Mouse (Mus musculus): ENCODE measurements around the gene Pi16. TPM values are rescaled to one million over a fixed set of nuclear protein-coding genes. Genes with fewer than 3 reads are reported as not detected.

Pi16 gene
- total and polyA plus RNA-seq, 2 experiments = 0.10 to 0.28 TPM

- WGBS = 96% methylated on average over 7 of the region's 7 CpGs
- H3K27me3 ChIP-seq (ENCODE audit: control insufficient read depth, insufficient read depth, low read length) = no peaks in the 10 kb centered on the region
- TF ChIP-seq POLR2A (IDR thresholded peaks at IDR 0.05; ENCODE audit: extremely low read depth, insufficient read depth, low read length) (no peak), CTCF (IDR thresholded peaks at IDR 0.05; ENCODE audit: low read depth, low read length) (no peak)
- no peaks in the 10 kb centered on the region for H3K79me2 ChIP-seq (ENCODE audit: control insufficient read depth, insufficient read depth, low read length)
- H3K36me3 ChIP-seq (ENCODE audit: control insufficient read depth, insufficient read depth, low read length) = peaks cover 24% of the 10 kb centered on the region; the same call in 1 of the 2 replicates
- no peak overlapping the region for H3K4me3 ChIP-seq (ENCODE audit: insufficient read depth, low read depth, low read length)
- H3K4me1 ChIP-seq (ENCODE audit: control insufficient read depth, insufficient read depth, low read length) = no peaks in the 10 kb centered on the region
- H3K27ac ChIP-seq (replicated peaks; ENCODE audit: insufficient read depth, low read depth, low read length) = no peak overlapping the region
- no peak for DNase-seq (ENCODE audit: extremely low read depth, low read depth, low spot score)
- no peak overlapping the region for H3K9ac ChIP-seq (ENCODE audit: low read depth, low read length)
These were observed 16.6 kb upstream of the Pi16 start for GRCm38 (mm10) chr17:29300926-29301325.

- H3K79me2 ChIP-seq (ENCODE audit: control insufficient read depth, insufficient read depth, low read length) = no peaks in the 10 kb centered on the region
- WGBS = 99% methylated on average over 6 of the region's 6 CpGs
- no peak overlapping the region for H3K4me3 ChIP-seq (ENCODE audit: insufficient read depth, low read depth, low read length)
- H3K36me3 ChIP-seq (ENCODE audit: control insufficient read depth, insufficient read depth, low read length) = peaks cover 22% of the 10 kb centered on the region; the same call in 1 of the 2 replicates
- no peak for DNase-seq (ENCODE audit: extremely low read depth, low read depth, low spot score)
- H3K9ac ChIP-seq (ENCODE audit: low read depth, low read length) = no peak overlapping the region
- no peak for TF ChIP-seq POLR2A (IDR thresholded peaks at IDR 0.05; ENCODE audit: extremely low read depth, insufficient read depth, low read length)
- no peak for TF ChIP-seq CTCF (IDR thresholded peaks at IDR 0.05; ENCODE audit: low read depth, low read length)
- no peaks in the 10 kb centered on the region for H3K27me3 ChIP-seq (ENCODE audit: control insufficient read depth, insufficient read depth, low read length)
- H3K27ac ChIP-seq (replicated peaks; ENCODE audit: insufficient read depth, low read depth, low read length) = no peak overlapping the region
- no peaks in the 10 kb centered on the region for H3K4me1 ChIP-seq (ENCODE audit: control insufficient read depth, insufficient read depth, low read length)
These were observed 16.1 kb upstream of the Pi16 start for GRCm38 (mm10) chr17:29301421-29301820.

GRCm38 (mm10) chr17:29302149-29302548 is 15.3 kb upstream of the Pi16 start:
- Histone ChIP-seq H3K4me3 (ENCODE audit: insufficient read depth, low read depth, low read length) (no peak overlapping the region), H3K27ac (replicated peaks; ENCODE audit: insufficient read depth, low read depth, low read length) (no peak overlapping the region), H3K4me1 (ENCODE audit: control insufficient read depth, insufficient read depth, low read length) (no peaks in the 10 kb centered on the region), H3K27me3 (ENCODE audit: control insufficient read depth, insufficient read depth, low read length) (no peaks in the 10 kb centered on the region), H3K36me3 (ENCODE audit: control insufficient read depth, insufficient read depth, low read length) (peaks cover 22% of the 10 kb centered on the region; the same call in 1 of the 2 replicates), H3K9ac (ENCODE audit: low read depth, low read length) (no peak overlapping the region), H3K79me2 (ENCODE audit: control insufficient read depth, insufficient read depth, low read length) (no peaks in the 10 kb centered on the region)
- WGBS = 92% methylated on average over 5 of the region's 5 CpGs
- no peak for DNase-seq (ENCODE audit: extremely low read depth, low read depth, low spot score)
- TF ChIP-seq CTCF (IDR thresholded peaks at IDR 0.05; ENCODE audit: low read depth, low read length) (no peak), POLR2A (IDR thresholded peaks at IDR 0.05; ENCODE audit: extremely low read depth, insufficient read depth, low read length) (no peak)

- no peak overlapping the region for H3K4me3 ChIP-seq (ENCODE audit: insufficient read depth, low read depth, low read length)
- TF ChIP-seq POLR2A (IDR thresholded peaks at IDR 0.05; ENCODE audit: extremely low read depth, insufficient read depth, low read length) (no peak), CTCF (IDR thresholded peaks at IDR 0.05; ENCODE audit: low read depth, low read length) (no peak)
- no peak for DNase-seq (ENCODE audit: extremely low read depth, low read depth, low spot score)
- no peaks in the 10 kb centered on the region for H3K79me2 ChIP-seq (ENCODE audit: control insufficient read depth, insufficient read depth, low read length)
- H3K27me3 ChIP-seq (ENCODE audit: control insufficient read depth, insufficient read depth, low read length) = no peaks in the 10 kb centered on the region
- H3K36me3 ChIP-seq (ENCODE audit: control insufficient read depth, insufficient read depth, low read length) = peaks cover 22% of the 10 kb centered on the region; the same call in 1 of the 2 replicates
- no peak overlapping the region for H3K27ac ChIP-seq (replicated peaks; ENCODE audit: insufficient read depth, low read depth, low read length)
- H3K9ac ChIP-seq (ENCODE audit: low read depth, low read length) = no peak overlapping the region
- H3K4me1 ChIP-seq (ENCODE audit: control insufficient read depth, insufficient read depth, low read length) = no peaks in the 10 kb centered on the region
- 76% methylated on average over 3 of the region's 3 CpGs for WGBS
These were observed 14.4 kb upstream of the Pi16 start for GRCm38 (mm10) chr17:29303087-29303486.

- no peak for TF ChIP-seq CTCF (IDR thresholded peaks at IDR 0.05; ENCODE audit: low read depth, low read length)
- TF ChIP-seq POLR2A (IDR thresholded peaks at IDR 0.05; ENCODE audit: extremely low read depth, insufficient read depth, low read length) = no peak
- WGBS = 79% methylated on average over 3 of the region's 3 CpGs
- H3K9ac ChIP-seq (ENCODE audit: low read depth, low read length) = no peak overlapping the region
- no peak overlapping the region for H3K27ac ChIP-seq (replicated peaks; ENCODE audit: insufficient read depth, low read depth, low read length)
- DNase-seq (ENCODE audit: extremely low read depth, low read depth, low spot score) = no peak
- H3K36me3 ChIP-seq (ENCODE audit: control insufficient read depth, insufficient read depth, low read length) = peaks cover 20% of the 10 kb centered on the region; the same call in 1 of the 2 replicates
- no peaks in the 10 kb centered on the region for H3K27me3 ChIP-seq (ENCODE audit: control insufficient read depth, insufficient read depth, low read length)
- no peak overlapping the region for H3K4me3 ChIP-seq (ENCODE audit: insufficient read depth, low read depth, low read length)
- no peaks in the 10 kb centered on the region for H3K4me1 ChIP-seq (ENCODE audit: control insufficient read depth, insufficient read depth, low read length)
- no peaks in the 10 kb centered on the region for H3K79me2 ChIP-seq (ENCODE audit: control insufficient read depth, insufficient read depth, low read length)
These were observed 13.6 kb upstream of the Pi16 start for GRCm38 (mm10) chr17:29303856-29304255.

- peaks cover 16% of the 10 kb centered on the region; the same call in 1 of the 2 replicates for H3K36me3 ChIP-seq (ENCODE audit: control insufficient read depth, insufficient read depth, low read length)
- WGBS = 67% methylated on average over 13 of the region's 13 CpGs
- no peak overlapping the region for H3K4me3 ChIP-seq (ENCODE audit: insufficient read depth, low read depth, low read length)
- no peaks in the 10 kb centered on the region for H3K4me1 ChIP-seq (ENCODE audit: control insufficient read depth, insufficient read depth, low read length)
- TF ChIP-seq CTCF (IDR thresholded peaks at IDR 0.05; ENCODE audit: low read depth, low read length) = no peak
- TF ChIP-seq POLR2A (IDR thresholded peaks at IDR 0.05; ENCODE audit: extremely low read depth, insufficient read depth, low read length) = no peak
- H3K79me2 ChIP-seq (ENCODE audit: control insufficient read depth, insufficient read depth, low read length) = no peaks in the 10 kb centered on the region
- no peak overlapping the region for H3K27ac ChIP-seq (replicated peaks; ENCODE audit: insufficient read depth, low read depth, low read length)
- no peak overlapping the region for H3K9ac ChIP-seq (ENCODE audit: low read depth, low read length)
- no peak for DNase-seq (ENCODE audit: extremely low read depth, low read depth, low spot score)
- no peaks in the 10 kb centered on the region for H3K27me3 ChIP-seq (ENCODE audit: control insufficient read depth, insufficient read depth, low read length)
These were observed 13.0 kb upstream of the Pi16 start for GRCm38 (mm10) chr17:29304376-29305057.

Measured in liver, adult 2 months (tissue).